Mouse (Mus musculus): ENCODE data around the gene Tbl1x.

Gene Tbl1x

GRCm38 (mm10) chrX:77544550-77544949, 33.7 kb downstream of the Tbl1x start:
- no peak for DNase-seq (ENCODE audit: low read depth)

GRCm38 (mm10) chrX:77545362-77546078, 34.7 kb downstream of the Tbl1x start:
- DNase-seq (ENCODE audit: low read depth) = no peak

GRCm38 (mm10) chrX:77546448-77546847, 35.6 kb downstream of the Tbl1x start:
- DNase-seq (ENCODE audit: low read depth) = no peak

GRCm38 (mm10) chrX:77548951-77549350, 38.1 kb downstream of the Tbl1x start:
- peak; percentile 67 for DNase-seq (ENCODE audit: low read depth)

GRCm38 (mm10) chrX:77550388-77550787, 39.6 kb downstream of the Tbl1x start:
- no peak for DNase-seq (ENCODE audit: low read depth)

- DNase-seq (ENCODE audit: low read depth) = no peak
Measured at GRCm38 (mm10) chrX:77551306-77551705, 40.5 kb downstream of the Tbl1x start.

GRCm38 (mm10) chrX:77552088-77552487, 41.3 kb downstream of the Tbl1x start:
- DNase-seq (ENCODE audit: low read depth) = no peak

GRCm38 (mm10) chrX:77555985-77556384, 45.2 kb downstream of the Tbl1x start:
- DNase-seq (ENCODE audit: low read depth) = no peak

- no peak for DNase-seq (ENCODE audit: low read depth)
Measured at GRCm38 (mm10) chrX:77559199-77559881, 48.5 kb downstream of the Tbl1x start.

GRCm38 (mm10) chrX:77563616-77564015, 52.8 kb downstream of the Tbl1x start:
- DNase-seq (ENCODE audit: low read depth) = no peak

- no peak for DNase-seq (ENCODE audit: low read depth)
Measured at GRCm38 (mm10) chrX:77566739-77567138, 55.9 kb downstream of the Tbl1x start.

- DNase-seq (ENCODE audit: low read depth) = no peak
Measured at GRCm38 (mm10) chrX:77568013-77568412, 57.2 kb downstream of the Tbl1x start.

GRCm38 (mm10) chrX:77573743-77574142, 62.9 kb downstream of the Tbl1x start:
- DNase-seq (ENCODE audit: low read depth) = no peak

- no peak for DNase-seq (ENCODE audit: low read depth)
Measured at GRCm38 (mm10) chrX:77577108-77577507, 66.3 kb downstream of the Tbl1x start.

GRCm38 (mm10) chrX:77578172-77578571, 67.4 kb downstream of the Tbl1x start:
- no peak for DNase-seq (ENCODE audit: low read depth)

- DNase-seq (ENCODE audit: low read depth) = no peak
Measured at GRCm38 (mm10) chrX:77579964-77580363, 69.2 kb downstream of the Tbl1x start.

- no peak for DNase-seq (ENCODE audit: low read depth)
Measured at GRCm38 (mm10) chrX:77585974-77586373, 75.2 kb downstream of the Tbl1x start.

- no peak for DNase-seq (ENCODE audit: low read depth)
Measured at GRCm38 (mm10) chrX:77594670-77595224, 83.9 kb downstream of the Tbl1x start.

GRCm38 (mm10) chrX:77597674-77598073, 86.9 kb downstream of the Tbl1x start:
- no peak for DNase-seq (ENCODE audit: low read depth)

GRCm38 (mm10) chrX:77598736-77599135, 87.9 kb downstream of the Tbl1x start:
- DNase-seq (ENCODE audit: low read depth) = no peak

GRCm38 (mm10) chrX:77603496-77604258, 92.9 kb downstream of the Tbl1x start:
- DNase-seq (ENCODE audit: low read depth) = no peak

GRCm38 (mm10) chrX:77607488-77607887, 96.7 kb downstream of the Tbl1x start:
- DNase-seq (ENCODE audit: low read depth) = no peak
